Mouse (Mus musculus) cerebellum, adult 9-11 months (tissue): ENCODE measurements at regions not wholly inside any gene's neighbourhood (a gene's known extent, or its start where the extent isn't known, plus 50 kb on each side); places are given as distances from the start of the nearest gene placed in this dataset.

Source experiments
- DNase-seq: peaks from one replicate; pipeline ENCODE4 v3.0.0; 2022

DNA sequence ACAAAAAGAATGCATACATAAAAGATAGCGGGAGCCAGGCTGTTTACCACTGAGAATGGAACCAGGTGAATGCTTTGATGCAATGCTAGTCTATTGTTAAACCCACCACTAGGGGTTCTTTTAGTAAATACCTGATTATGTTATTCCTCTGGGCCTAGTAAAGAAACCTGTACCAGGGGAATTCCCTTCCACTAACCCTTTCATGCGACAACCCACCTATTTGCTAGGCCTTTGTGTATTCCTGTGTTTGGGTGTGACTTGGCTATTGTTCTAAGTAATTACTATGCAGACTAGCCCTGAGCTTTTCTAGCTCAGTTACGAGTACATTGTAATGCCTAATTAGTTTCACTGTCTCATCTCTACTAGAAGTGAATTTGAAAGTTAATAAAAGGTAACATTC, 95.9 kb upstream of the 1700066M21Rik start:
- no peak for DNase-seq

DNA sequence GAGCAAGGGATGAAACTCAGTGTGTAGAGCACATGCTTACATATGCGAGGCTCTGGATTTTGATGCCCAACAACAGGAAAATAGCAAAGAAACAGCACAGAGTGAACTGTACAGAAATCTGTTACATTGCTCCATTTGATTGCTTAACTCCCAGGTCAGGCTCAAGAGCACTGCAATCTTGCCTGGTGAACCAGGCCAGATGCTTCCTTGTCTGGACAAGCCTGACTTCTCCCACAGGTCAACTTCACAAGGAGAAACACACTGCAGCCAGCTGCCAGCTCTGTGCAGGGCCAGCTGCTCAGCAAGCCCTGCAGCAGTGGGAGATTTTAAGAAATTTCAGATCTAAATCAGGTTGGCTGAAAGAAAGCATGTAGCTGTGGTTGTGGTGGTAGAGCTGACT, 81.2 kb upstream of the 1700066M21Rik start:
- no peak for DNase-seq

DNA sequence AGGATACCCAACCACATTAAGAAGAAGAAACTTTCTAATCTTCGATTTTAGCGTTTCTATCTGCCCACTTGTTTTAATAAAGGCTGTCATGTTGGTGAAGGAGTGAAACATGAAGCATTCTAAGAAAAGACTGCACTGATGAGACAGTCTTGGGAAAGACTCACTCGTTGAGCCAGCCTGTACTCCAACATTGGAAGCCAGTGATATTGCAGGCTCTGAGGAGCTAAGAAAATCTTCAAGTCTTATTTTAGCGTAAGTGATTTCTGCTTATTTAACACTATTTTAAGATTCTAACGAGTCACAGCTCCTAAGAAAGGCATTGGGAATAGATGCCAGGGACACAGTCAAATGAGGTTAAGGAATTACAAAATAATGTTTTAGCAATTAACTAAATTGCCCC, 78.9 kb upstream of the 1700066M21Rik start:
- no peak for DNase-seq

DNA sequence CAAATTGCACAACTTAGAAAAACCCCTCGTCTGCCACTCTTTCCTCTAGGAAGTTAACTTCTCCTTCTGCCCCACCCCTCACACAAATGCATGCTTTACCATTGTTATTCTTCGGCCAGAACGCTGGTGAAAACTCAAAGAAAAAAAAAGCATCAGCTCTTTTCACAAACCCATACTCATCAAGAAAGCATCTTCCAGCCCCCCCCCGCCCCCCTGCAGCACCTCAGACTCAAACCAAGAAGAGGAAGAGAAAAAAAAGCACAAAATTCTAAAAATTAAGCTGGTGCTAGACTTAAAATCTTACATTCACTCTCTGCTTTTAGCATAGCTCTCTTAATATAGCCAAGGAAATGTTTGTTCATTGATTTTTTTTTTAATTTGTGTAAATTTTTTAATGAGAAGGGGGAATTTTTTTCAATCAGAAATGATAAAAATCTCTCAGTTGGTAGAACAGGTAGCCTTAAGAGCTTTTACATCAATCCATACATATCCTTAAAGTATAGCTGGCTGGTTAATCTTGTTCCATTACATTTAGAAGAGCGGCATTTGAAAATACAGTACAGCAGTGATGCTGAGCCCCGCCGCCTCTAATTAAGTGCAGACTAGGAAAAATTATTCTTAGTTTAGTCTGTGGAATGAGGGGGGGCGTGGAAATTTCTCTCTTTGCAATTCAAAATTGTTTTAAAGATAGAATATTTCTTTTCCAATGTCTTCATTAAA, 76.0 kb upstream of the 1700066M21Rik start:
- DNase-seq = no peak

DNA sequence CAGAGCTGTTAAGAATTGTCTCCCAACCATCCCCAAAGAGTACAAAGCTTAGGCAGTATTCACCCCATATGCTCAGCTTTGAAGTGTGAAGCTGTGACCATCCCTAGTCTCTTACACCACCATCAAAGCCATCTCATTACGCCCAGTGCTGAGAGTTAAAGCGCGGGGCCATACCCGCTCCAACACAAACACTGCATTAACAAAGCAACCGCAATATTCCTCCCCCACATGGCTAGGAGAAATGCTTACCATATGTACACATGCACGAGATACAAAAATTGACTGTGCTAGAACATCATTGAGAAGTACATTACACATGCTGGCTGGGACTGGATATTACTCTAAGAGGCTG, 75.5 kb upstream of the 1700066M21Rik start:
- DNase-seq = no peak

DNA sequence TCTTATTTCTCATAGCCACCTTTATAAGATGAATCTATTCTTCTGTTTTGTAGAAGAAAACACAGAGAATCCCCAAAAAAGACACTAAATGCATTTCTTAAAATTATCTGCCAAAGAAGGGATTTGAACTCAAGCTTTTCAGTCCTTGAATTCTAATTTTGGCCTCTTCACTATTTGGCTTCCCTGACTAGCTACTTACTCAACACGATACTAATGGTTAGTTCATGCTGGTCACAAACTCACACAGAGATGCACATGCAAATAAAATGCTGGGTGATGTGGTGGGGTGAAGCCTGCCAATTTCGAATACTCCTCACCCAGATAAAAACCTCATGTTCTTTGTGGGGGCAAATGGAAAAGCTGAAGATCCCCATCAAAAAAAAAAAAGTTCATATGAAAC, 72.7 kb upstream of the 1700066M21Rik start:
- DNase-seq = no peak

DNA sequence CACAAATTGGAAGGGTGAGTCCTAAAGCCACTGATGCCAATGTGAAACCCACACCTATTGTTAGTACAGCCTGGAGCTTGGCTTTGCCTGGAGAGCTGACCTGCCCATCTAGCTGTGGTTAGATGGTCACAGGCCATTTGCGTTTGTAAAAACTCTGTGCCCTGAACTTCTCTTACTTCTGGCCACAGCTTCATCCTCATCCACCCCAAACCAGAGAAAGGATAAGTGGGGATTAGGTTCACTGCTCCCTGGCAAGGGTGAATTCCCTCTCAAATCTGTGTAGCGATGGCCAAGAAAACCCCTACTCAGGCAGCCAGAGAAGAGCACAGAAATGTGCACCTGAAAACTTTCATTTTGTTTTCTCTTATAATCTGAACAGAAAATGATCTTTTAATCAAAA, 54.9 kb upstream of the 1700066M21Rik start:
- no peak for DNase-seq

DNA sequence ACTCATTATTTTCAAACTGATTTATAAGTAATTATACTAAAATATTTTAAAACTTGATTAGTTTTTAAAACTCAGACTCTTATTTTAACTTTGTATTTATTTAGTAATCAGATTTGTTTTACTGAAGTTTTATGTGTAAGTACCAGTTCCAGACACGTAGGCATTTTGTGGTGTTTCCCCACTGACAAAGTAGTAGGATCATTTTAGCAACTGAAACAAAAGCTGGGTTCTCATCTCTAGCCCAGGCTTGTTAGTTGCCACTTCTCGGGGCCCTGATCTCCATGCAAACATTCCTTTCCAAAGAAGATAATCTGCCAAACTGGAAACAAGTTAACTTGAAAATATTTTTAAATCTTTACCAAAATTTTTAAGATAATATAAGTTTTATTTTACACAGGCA, 54.3 kb upstream of the 1700066M21Rik start:
- DNase-seq = no peak

DNA sequence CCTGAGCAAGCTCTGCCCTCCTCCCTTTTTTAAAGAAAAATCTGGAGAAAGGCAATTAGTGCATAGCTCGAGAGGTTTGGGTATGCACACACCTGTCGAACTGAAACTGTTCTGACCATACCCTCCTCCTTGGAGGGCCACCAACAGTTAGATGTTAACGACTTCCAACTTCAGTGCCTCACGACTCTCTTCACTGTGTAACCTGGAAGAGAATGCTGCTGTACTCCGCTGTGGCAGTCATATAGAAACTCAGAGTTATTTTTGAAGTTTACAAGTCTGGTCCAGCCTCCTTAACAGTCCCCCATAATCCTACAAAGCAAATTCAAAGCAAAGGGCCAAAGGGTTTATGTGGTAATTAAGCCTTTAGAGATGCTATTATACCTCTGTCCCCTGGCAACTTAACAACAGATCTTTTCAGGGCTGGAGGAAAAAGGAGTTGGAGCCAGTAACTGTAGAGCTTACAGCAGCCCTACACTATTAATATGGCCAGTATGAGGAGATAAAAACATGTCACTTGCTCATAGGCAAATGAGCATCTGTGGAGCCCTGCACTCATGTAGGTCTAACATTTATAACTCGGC, 51.7 kb upstream of the 1700066M21Rik start:
- no peak for DNase-seq
